Mouse (Mus musculus): Measurements from ENCODE around the gene Ndel1. TPM values are rescaled to one million over a fixed set of nuclear protein-coding genes. Genes with fewer than 3 reads are reported as not detected.

The Ndel1 gene
- polyA plus RNA-seq, 1 experiment from 2014 or later, result 70.4 TPM

DNA sequence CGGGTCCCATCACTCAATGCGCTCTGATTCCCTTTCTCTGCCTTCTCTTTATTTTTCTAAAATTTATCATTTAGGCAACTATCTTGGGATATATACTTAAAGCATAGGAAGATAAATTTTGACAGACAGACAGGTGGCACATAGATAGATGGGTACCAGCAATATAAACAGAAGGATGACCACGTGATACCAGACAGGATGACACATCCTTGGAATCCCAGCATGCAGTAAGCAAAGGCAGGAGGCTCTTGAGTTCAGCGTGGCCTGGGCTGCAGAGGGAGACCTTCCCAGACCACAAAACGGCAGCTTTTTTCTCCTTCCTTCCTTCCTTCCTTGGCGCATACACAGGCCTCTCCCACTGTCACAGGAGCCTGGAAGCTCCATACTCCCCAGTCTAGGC lies 26.2 kb upstream of the Ndel1 start:
- no peak overlapping the region for H3K4me2 ChIP-seq (ENCODE audit: low read depth, low read length)
- no peak for ATAC-seq
- H3K27ac ChIP-seq (ENCODE audit: low read length), result no peak overlapping the region
- no peaks in the 10 kb centered on the region for H3K9me3 ChIP-seq (ENCODE audit: control insufficient read depth, low read length)
- H3K4me1 ChIP-seq (ENCODE audit: control insufficient read depth, insufficient read depth, low read length), result peaks cover 2% of the 10 kb centered on the region; the same call in 1 of the 2 replicates
- H3K27me3 ChIP-seq (replicated peaks; ENCODE audit: control insufficient read depth, insufficient read depth, low read length), result no peaks in the 10 kb centered on the region
- WGBS, result 70% methylated on average over 6 of the region's 6 CpGs
- H3K4me3 ChIP-seq (ENCODE audit: low read length), result no peak overlapping the region
- no peaks in the 10 kb centered on the region for H3K36me3 ChIP-seq (ENCODE audit: control insufficient read depth, insufficient read depth, low read length)
- H3K9ac ChIP-seq (ENCODE audit: low read depth, low read length), result no peak overlapping the region

DNA sequence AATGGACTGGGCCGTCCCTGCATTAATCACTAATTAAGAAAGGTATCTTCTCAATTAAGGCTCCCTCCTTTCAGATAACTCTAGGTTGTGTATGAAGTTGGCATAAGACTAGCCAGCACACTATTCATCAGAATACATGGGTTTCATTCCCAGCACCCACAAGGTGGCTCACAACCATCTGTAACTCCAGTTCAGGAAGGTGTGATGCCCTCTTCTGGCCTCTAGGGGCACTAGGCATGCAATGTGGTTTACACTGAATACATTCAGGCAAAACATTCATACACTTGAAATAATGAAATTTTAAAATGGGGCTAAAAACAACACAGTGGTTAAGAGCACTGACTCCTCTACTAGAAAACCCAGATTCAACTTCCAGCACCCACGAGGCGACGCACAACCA lies 25.5 kb upstream of the Ndel1 start:
- 46% methylated on average over 4 of the region's 4 CpGs for WGBS

GRCm38 (mm10) chr11:68896247-68896646 lies 24.6 kb upstream of the Ndel1 start:
- Histone ChIP-seq H3K27ac (ENCODE audit: low read length) (no peak overlapping the region), H3K4me2 (ENCODE audit: low read depth, low read length) (no peak overlapping the region), H3K9ac (ENCODE audit: low read depth, low read length) (no peak overlapping the region), H3K4me3 (ENCODE audit: low read length) (no peak overlapping the region), H3K9me3 (ENCODE audit: control insufficient read depth, low read length) (no peaks in the 10 kb centered on the region), H3K27me3 (replicated peaks; ENCODE audit: control insufficient read depth, insufficient read depth, low read length) (no peaks in the 10 kb centered on the region), H3K36me3 (ENCODE audit: control insufficient read depth, insufficient read depth, low read length) (no peaks in the 10 kb centered on the region), H3K4me1 (ENCODE audit: control insufficient read depth, insufficient read depth, low read length) (no peaks in the 10 kb centered on the region)
- 87% methylated on average over 5 of the region's 5 CpGs for WGBS
- ATAC-seq, result no peak

More for the DNA sequence above, 25.5 kb upstream of the Ndel1 start:
- no peak for ATAC-seq
- Histone ChIP-seq H3K27ac (ENCODE audit: low read length) (no peak overlapping the region), H3K36me3 (ENCODE audit: control insufficient read depth, insufficient read depth, low read length) (no peaks in the 10 kb centered on the region), H3K9me3 (ENCODE audit: control insufficient read depth, low read length) (no peaks in the 10 kb centered on the region), H3K27me3 (replicated peaks; ENCODE audit: control insufficient read depth, insufficient read depth, low read length) (no peaks in the 10 kb centered on the region), H3K4me3 (ENCODE audit: low read length) (no peak overlapping the region), H3K4me1 (ENCODE audit: control insufficient read depth, insufficient read depth, low read length) (no peaks in the 10 kb centered on the region), H3K9ac (ENCODE audit: low read depth, low read length) (no peak overlapping the region), H3K4me2 (ENCODE audit: low read depth, low read length) (no peak overlapping the region)

- no peaks in the 10 kb centered on the region for H3K27me3 ChIP-seq (replicated peaks; ENCODE audit: control insufficient read depth, insufficient read depth, low read length)
- 63% methylated on average over 12 of the region's 12 CpGs for WGBS
- H3K4me1 ChIP-seq (ENCODE audit: control insufficient read depth, insufficient read depth, low read length), result no peaks in the 10 kb centered on the region
- no peak for ATAC-seq
- no peaks in the 10 kb centered on the region for H3K36me3 ChIP-seq (ENCODE audit: control insufficient read depth, insufficient read depth, low read length)
- H3K27ac ChIP-seq (ENCODE audit: low read length), result no peak overlapping the region
- no peak overlapping the region for H3K4me3 ChIP-seq (ENCODE audit: low read length)
- no peak overlapping the region for H3K9ac ChIP-seq (ENCODE audit: low read depth, low read length)
- no peak overlapping the region for H3K4me2 ChIP-seq (ENCODE audit: low read depth, low read length)
- no peaks in the 10 kb centered on the region for H3K9me3 ChIP-seq (ENCODE audit: control insufficient read depth, low read length)
These were observed 22.3 kb upstream of the Ndel1 start for GRCm38 (mm10) chr11:68893911-68894464.

- no peaks in the 10 kb centered on the region for H3K36me3 ChIP-seq (ENCODE audit: control insufficient read depth, insufficient read depth, low read length)
- no peak overlapping the region for H3K27ac ChIP-seq (ENCODE audit: low read length)
- no peaks in the 10 kb centered on the region for H3K4me1 ChIP-seq (ENCODE audit: control insufficient read depth, insufficient read depth, low read length)
- H3K9ac ChIP-seq (ENCODE audit: low read depth, low read length), result peak overlapping the region; percentile 26; the same call in 1 of the 2 replicates
- no peaks in the 10 kb centered on the region for H3K9me3 ChIP-seq (ENCODE audit: control insufficient read depth, low read length)
- WGBS, result 72% methylated on average over 15 of the region's 15 CpGs
- no peaks in the 10 kb centered on the region for H3K27me3 ChIP-seq (replicated peaks; ENCODE audit: control insufficient read depth, insufficient read depth, low read length)
- no peak for ATAC-seq
- H3K4me3 ChIP-seq (ENCODE audit: low read length), result no peak overlapping the region
- H3K4me2 ChIP-seq (ENCODE audit: low read depth, low read length), result no peak overlapping the region
These were observed 20.7 kb upstream of the Ndel1 start for GRCm38 (mm10) chr11:68892233-68892832.

DNA sequence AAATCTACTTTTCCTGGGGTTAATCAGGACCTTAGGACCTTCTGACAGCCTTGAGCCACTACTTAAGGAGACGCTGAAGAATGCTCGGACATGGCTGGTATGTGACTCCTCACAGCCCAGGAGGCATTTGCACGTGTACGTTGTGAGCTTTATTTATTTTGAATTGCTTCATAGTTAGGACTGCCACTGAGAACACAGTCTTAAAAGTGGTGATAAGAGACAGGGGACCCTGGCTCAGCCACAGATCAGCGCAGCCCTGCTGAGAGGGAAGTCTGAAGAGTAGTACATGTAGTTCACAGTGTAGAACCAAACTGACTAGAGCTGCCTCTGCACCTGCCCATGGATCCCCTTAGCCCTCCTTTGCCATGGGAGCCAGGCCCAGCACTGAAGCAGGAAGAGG lies 20.2 kb upstream of the Ndel1 start:
- Histone ChIP-seq H3K27ac (ENCODE audit: low read length) (no peak overlapping the region), H3K9me3 (ENCODE audit: control insufficient read depth, low read length) (no peaks in the 10 kb centered on the region), H3K4me3 (ENCODE audit: low read length) (no peak overlapping the region), H3K4me2 (ENCODE audit: low read depth, low read length) (no peak overlapping the region), H3K9ac (ENCODE audit: low read depth, low read length) (no peak overlapping the region), H3K27me3 (replicated peaks; ENCODE audit: control insufficient read depth, insufficient read depth, low read length) (no peaks in the 10 kb centered on the region), H3K36me3 (ENCODE audit: control insufficient read depth, insufficient read depth, low read length) (no peaks in the 10 kb centered on the region), H3K4me1 (ENCODE audit: control insufficient read depth, insufficient read depth, low read length) (no peaks in the 10 kb centered on the region)
- ATAC-seq, result no peak
- 67% methylated on average over 5 of the region's 5 CpGs for WGBS

- H3K27me3 ChIP-seq (replicated peaks; ENCODE audit: control insufficient read depth, insufficient read depth, low read length), result no peaks in the 10 kb centered on the region
- no peaks in the 10 kb centered on the region for H3K4me1 ChIP-seq (ENCODE audit: control insufficient read depth, insufficient read depth, low read length)
- no peaks in the 10 kb centered on the region for H3K9me3 ChIP-seq (ENCODE audit: control insufficient read depth, low read length)
- 29% methylated on average over 2 of the region's 2 CpGs for WGBS
- no peak overlapping the region for H3K4me3 ChIP-seq (ENCODE audit: low read length)
- H3K27ac ChIP-seq (ENCODE audit: low read length), result no peak overlapping the region
- no peaks in the 10 kb centered on the region for H3K36me3 ChIP-seq (ENCODE audit: control insufficient read depth, insufficient read depth, low read length)
- H3K4me2 ChIP-seq (ENCODE audit: low read depth, low read length), result no peak overlapping the region
- H3K9ac ChIP-seq (ENCODE audit: low read depth, low read length), result no peak overlapping the region
- ATAC-seq, result no peak
These were observed 19.0 kb upstream of the Ndel1 start for GRCm38 (mm10) chr11:68890625-68891024.

DNA sequence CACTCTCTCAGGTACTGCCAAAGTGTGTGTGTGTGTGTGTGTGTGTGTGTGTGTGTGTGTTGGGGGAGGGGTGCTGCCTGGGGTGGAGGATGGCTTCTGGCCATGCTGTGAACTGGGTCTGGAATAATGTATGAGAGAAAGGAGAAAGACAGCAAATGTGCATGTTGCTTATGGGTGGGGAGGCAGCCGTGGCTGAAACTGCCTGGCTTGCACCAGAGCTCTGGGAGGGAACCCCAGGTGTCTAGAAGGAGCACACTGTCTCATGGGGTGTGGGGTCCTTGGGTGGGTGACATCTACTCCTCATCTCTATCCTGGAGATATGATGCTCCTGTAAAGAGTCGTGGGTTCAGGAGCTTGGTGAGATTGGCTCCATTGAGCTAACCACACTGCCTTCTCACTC lies 17.0 kb upstream of the Ndel1 start:
- H3K4me2 ChIP-seq (ENCODE audit: low read depth, low read length), result no peak overlapping the region
- no peaks in the 10 kb centered on the region for H3K27me3 ChIP-seq (replicated peaks; ENCODE audit: control insufficient read depth, insufficient read depth, low read length)
- ATAC-seq, result no peak
- H3K36me3 ChIP-seq (ENCODE audit: control insufficient read depth, insufficient read depth, low read length), result no peaks in the 10 kb centered on the region
- no peaks in the 10 kb centered on the region for H3K9me3 ChIP-seq (ENCODE audit: control insufficient read depth, low read length)
- H3K4me3 ChIP-seq (ENCODE audit: low read length), result no peak overlapping the region
- no peak overlapping the region for H3K9ac ChIP-seq (ENCODE audit: low read depth, low read length)
- WGBS, result 70% methylated on average over 2 of the region's 2 CpGs
- H3K4me1 ChIP-seq (ENCODE audit: control insufficient read depth, insufficient read depth, low read length), result peaks cover 5% of the 10 kb centered on the region; the same call in 1 of the 2 replicates
- no peak overlapping the region for H3K27ac ChIP-seq (ENCODE audit: low read length)

DNA sequence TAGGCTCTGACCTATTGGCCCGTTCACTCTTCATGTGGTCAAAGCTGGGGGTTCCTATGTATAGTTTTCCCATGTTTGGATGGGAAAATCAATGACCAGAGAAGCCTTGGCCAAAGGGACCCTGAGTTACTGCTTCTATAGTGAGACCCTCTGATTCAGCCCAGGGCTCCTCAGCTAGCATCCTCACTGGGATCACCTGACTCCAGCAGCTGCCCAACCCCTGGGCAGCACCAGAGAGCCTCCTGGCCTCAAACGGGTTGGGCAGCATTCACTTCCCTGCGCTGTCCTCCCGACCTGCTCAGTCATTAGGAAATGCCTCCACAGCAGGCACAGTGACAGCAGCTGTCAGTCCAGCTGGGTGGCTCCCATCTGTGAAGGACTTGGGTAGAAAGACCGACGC lies 16.6 kb upstream of the Ndel1 start, which contains the start of gene Rnf222:
Rnf222 (plus strand) TSS at position 301 of the 400 bp plus-strand sequence.
- 33% methylated on average over 6 of the region's 6 CpGs for WGBS
- Histone ChIP-seq H3K9ac (ENCODE audit: low read depth, low read length) (no peak within 1 kb of the TSS), H3K27me3 (replicated peaks; ENCODE audit: control insufficient read depth, insufficient read depth, low read length) (no peaks in the 10 kb centered on the region), H3K27ac (ENCODE audit: low read length) (no peak within 1 kb of the TSS), H3K4me3 (ENCODE audit: low read length) (no peak within 1 kb of the TSS), H3K4me1 (ENCODE audit: control insufficient read depth, insufficient read depth, low read length) (peaks cover 5% of the 10 kb centered on the region; the same call in 1 of the 2 replicates), H3K4me2 (ENCODE audit: low read depth, low read length) (no peak within 1 kb of the TSS), H3K36me3 (ENCODE audit: control insufficient read depth, insufficient read depth, low read length) (no peaks in the 10 kb centered on the region), H3K9me3 (ENCODE audit: control insufficient read depth, low read length) (no peaks in the 10 kb centered on the region)
- 0 out of 2 replicates have a peak, but pooled peaks have one; percentile 17 for ATAC-seq
